Mouse (Mus musculus): ENCODE data around the gene Wdr91.

The Wdr91 gene

GRCm38 (mm10) chr6:34910371-34911219 is at the start of gene Wdr91:
Wdr91 (minus strand) TSS chr6:34910876.
- peak; percentile 83 for ATAC-seq (ENCODE audit: insufficient number of reproducible peaks, low FRiP score, low TSS enrichment)

- no peak for ATAC-seq (ENCODE audit: insufficient number of reproducible peaks, low FRiP score, low TSS enrichment)
Measured at GRCm38 (mm10) chr6:34959131-34959530, 48.5 kb upstream of the Wdr91 start.

GRCm38 (mm10) chr6:34955862-34956241 is 45.2 kb upstream of the Wdr91 start:
- ATAC-seq (ENCODE audit: insufficient number of reproducible peaks, low FRiP score, low TSS enrichment) = no peak

GRCm38 (mm10) chr6:34954926-34955861 is 44.5 kb upstream of the Wdr91 start:
- peak; percentile 46; the same call in 1 of the 2 replicates for ATAC-seq (ENCODE audit: insufficient number of reproducible peaks, low FRiP score, low TSS enrichment)

GRCm38 (mm10) chr6:34951956-34952667 is 41.4 kb upstream of the Wdr91 start:
- ATAC-seq (ENCODE audit: insufficient number of reproducible peaks, low FRiP score, low TSS enrichment) = no peak

GRCm38 (mm10) chr6:34951518-34951917 is 40.8 kb upstream of the Wdr91 start:
- no peak for ATAC-seq (ENCODE audit: insufficient number of reproducible peaks, low FRiP score, low TSS enrichment)

- no peak for ATAC-seq (ENCODE audit: insufficient number of reproducible peaks, low FRiP score, low TSS enrichment)
Measured at GRCm38 (mm10) chr6:34948461-34948860, 37.8 kb upstream of the Wdr91 start.

- ATAC-seq (ENCODE audit: insufficient number of reproducible peaks, low FRiP score, low TSS enrichment) = no peak
Measured at GRCm38 (mm10) chr6:34946486-34947079, 35.9 kb upstream of the Wdr91 start.

GRCm38 (mm10) chr6:34943499-34943898 is 32.8 kb upstream of the Wdr91 start:
- ATAC-seq (ENCODE audit: insufficient number of reproducible peaks, low FRiP score, low TSS enrichment) = no peak

GRCm38 (mm10) chr6:34942446-34942845 is 31.8 kb upstream of the Wdr91 start:
- ATAC-seq (ENCODE audit: insufficient number of reproducible peaks, low FRiP score, low TSS enrichment) = no peak

- ATAC-seq (ENCODE audit: insufficient number of reproducible peaks, low FRiP score, low TSS enrichment) = no peak
Measured at GRCm38 (mm10) chr6:34941496-34941895, 30.8 kb upstream of the Wdr91 start.

- ATAC-seq (ENCODE audit: insufficient number of reproducible peaks, low FRiP score, low TSS enrichment) = no peak
Measured at GRCm38 (mm10) chr6:34939451-34939850, 28.8 kb upstream of the Wdr91 start.

- no peak for ATAC-seq (ENCODE audit: insufficient number of reproducible peaks, low FRiP score, low TSS enrichment)
Measured at GRCm38 (mm10) chr6:34938929-34939325, 28.3 kb upstream of the Wdr91 start.

- no peak for ATAC-seq (ENCODE audit: insufficient number of reproducible peaks, low FRiP score, low TSS enrichment)
Measured at GRCm38 (mm10) chr6:34938280-34938928, 27.7 kb upstream of the Wdr91 start.

- no peak for ATAC-seq (ENCODE audit: insufficient number of reproducible peaks, low FRiP score, low TSS enrichment)
Measured at GRCm38 (mm10) chr6:34936743-34937142, 26.1 kb upstream of the Wdr91 start.

GRCm38 (mm10) chr6:34932633-34933032 is 22.0 kb upstream of the Wdr91 start:
- no peak for ATAC-seq (ENCODE audit: insufficient number of reproducible peaks, low FRiP score, low TSS enrichment)

GRCm38 (mm10) chr6:34927594-34927993 is 16.9 kb upstream of the Wdr91 start:
- no peak for ATAC-seq (ENCODE audit: insufficient number of reproducible peaks, low FRiP score, low TSS enrichment)

GRCm38 (mm10) chr6:34927156-34927555 is 16.5 kb upstream of the Wdr91 start:
- peak; percentile 63; the same call in 1 of the 2 replicates for ATAC-seq (ENCODE audit: insufficient number of reproducible peaks, low FRiP score, low TSS enrichment)

GRCm38 (mm10) chr6:34921941-34922340 is 11.3 kb upstream of the Wdr91 start:
- ATAC-seq (ENCODE audit: insufficient number of reproducible peaks, low FRiP score, low TSS enrichment) = peak; percentile 47; the same call in 1 of the 2 replicates

- no peak for ATAC-seq (ENCODE audit: insufficient number of reproducible peaks, low FRiP score, low TSS enrichment)
Measured at GRCm38 (mm10) chr6:34920631-34921030, 10.0 kb upstream of the Wdr91 start.

Measured in cerebellum, adult (tissue).